Mouse (Mus musculus) cerebellum, adult 11-12 months (tissue): ENCODE results near the gene Ptch2.

Experiments
- DNase-seq: peaks from one replicate; pipeline ENCODE4 v3.0.0; 2022

Gene Ptch2

GRCm38 (mm10) chr4:117105127-117105526 lies 9.3 kb downstream of the Ptch2 start:
- no peak for DNase-seq

- no peak for DNase-seq
Measured at GRCm38 (mm10) chr4:117107813-117108523, 12.1 kb downstream of the Ptch2 start.

DNA sequence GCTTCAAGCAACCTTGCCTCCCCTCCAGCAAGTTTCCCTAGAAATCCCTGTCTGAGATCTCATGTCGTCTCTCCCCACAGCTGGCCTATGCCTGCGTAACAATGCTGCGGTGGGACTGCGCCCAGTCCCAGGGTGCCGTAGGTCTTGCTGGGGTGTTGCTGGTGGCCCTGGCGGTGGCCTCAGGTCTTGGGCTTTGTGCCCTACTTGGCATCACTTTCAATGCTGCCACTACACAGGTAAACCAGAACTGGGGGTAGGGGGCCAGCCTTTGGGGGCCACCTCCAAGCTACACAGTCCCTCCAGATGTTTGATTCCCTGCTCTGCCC lies 12.6 kb downstream of the Ptch2 start:
- DNase-seq = no peak

- no peak for DNase-seq
Measured at GRCm38 (mm10) chr4:117109330-117109729, 13.5 kb downstream of the Ptch2 start.

GRCm38 (mm10) chr4:117110249-117110648 lies 14.4 kb downstream of the Ptch2 start:
- no peak for DNase-seq

DNA sequence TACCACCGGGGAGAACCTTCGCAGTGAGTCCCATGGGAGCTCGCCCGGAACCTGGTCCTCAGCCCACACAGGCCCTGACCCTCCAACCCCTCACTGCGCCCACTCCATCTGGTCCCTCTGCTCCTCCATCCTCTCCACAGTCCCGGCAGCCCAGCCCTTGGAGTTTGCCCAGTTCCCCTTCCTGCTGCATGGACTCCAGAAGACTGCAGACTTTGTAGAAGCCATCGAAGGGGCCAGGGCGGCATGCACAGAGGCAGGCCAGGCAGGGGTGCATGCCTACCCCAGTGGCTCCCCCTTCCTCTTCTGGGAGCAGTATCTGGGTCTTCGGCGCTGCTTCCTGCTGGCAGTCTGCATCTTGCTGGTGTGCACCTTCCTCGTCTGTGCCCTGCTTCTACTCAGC lies 15.1 kb downstream of the Ptch2 start:
- no peak for DNase-seq

DNA sequence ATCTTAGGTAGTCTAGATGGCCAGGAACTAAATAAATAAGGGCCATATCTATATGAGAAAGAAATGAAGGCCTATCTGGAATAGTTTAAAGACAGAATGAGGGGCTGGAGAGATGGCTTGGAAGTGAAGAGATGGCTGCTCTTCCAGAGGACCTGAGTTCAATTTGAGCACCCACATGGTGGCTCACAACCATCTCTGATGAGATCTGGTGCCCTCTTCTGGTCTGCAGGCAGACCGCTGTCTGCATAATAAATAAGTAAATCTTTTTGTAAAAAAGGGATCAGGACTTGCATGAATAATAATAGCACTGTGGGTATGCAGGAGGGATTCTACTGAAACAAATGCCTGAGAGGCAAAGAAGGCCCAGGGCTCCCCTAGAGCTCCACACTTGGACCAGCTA lies 17.4 kb downstream of the Ptch2 start:
- DNase-seq = no peak

GRCm38 (mm10) chr4:117115592-117115991 lies 19.7 kb downstream of the Ptch2 start:
- DNase-seq = no peak

DNA sequence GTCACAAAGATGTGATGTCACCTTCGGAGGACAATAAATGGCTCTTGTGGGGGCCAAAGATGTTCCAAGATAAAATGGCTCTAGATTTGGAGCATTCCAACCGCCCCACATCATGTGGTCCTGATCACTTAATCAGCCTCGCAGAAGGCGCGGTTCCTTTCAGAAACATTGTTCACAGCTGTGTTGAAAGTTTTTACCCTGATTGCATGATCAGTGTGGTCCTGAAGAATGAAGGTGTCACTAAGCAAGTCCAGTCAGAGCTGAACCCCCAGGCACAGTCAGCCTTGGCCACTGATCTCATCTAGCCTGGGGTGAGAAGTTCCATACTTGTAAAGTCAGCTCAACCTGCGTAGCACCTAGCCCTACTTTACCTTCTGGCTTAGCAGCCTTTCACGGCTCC lies 22.1 kb downstream of the Ptch2 start:
- no peak for DNase-seq

GRCm38 (mm10) chr4:117119636-117120035 lies 23.8 kb downstream of the Ptch2 start:
- peak; percentile 31 for DNase-seq

- no peak for DNase-seq
Measured at GRCm38 (mm10) chr4:117120052-117120444, 24.2 kb downstream of the Ptch2 start.

GRCm38 (mm10) chr4:117120445-117121414 lies 24.9 kb downstream of the Ptch2 start:
- DNase-seq = peak; percentile 94

DNA sequence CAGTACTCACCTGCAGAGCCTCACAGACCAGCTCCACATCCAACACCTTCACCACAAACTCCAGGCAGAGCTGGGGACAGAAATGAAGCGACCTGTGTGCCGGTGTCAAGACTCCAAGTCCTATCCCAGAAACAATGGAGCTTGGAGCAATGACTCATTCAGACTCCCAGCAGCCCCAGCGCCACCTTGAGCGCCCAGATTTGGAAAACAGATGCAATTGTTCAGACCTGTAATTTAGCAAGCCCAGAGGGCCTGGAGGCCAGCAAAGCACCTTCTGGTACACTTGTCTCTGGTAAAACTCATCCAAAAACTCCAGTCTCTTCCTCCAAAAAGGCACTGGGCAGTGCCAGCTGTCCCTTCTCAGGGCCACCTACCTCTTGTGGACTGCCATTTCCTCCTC lies 26.3 kb downstream of the Ptch2 start:
- DNase-seq = peak; percentile 30

GRCm38 (mm10) chr4:117123546-117124217 lies 27.8 kb downstream of the Ptch2 start:
- DNase-seq = no peak

- no peak for DNase-seq
Measured at GRCm38 (mm10) chr4:117124218-117124517, 28.3 kb downstream of the Ptch2 start.

DNA sequence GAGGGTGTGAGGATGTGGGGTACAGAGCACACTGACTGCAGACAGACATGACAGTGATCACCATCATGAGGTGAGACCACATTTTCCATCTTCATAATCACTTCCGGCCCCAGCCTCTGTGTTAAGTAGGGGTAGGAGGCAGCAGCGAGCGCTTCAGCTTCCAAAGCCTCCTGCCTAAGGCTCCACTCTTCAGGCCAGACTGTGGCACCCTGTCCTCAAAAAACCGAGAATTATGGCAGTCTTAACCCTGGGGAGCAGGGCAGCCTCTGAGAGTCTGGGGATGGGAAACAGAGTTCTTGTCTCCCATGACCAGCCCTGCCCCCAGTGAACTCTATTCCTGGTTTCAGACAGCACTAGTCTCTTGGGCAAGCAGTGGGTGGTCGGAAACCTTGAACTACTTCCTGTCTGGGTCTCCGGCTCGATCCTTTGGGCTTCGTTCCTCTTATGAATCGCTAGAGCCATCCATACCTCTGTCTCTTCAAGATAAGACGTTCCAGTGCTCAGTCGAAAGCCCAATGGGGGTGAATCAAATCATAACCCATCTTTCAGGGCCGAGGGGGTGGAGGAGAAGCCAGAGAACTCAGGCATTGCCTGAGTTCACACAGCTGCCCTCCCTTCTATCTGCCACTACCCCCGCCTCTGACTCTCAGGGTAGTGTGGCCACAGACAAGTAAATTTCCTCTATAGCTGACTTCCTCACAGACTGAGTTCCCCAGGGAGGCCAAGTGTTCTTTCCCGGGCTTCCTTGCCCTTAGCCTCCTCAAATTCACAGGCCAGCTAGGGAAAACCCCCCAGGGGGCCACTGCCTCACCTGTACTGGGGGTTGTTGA lies 28.9 kb downstream of the Ptch2 start:
- DNase-seq = no peak

DNA sequence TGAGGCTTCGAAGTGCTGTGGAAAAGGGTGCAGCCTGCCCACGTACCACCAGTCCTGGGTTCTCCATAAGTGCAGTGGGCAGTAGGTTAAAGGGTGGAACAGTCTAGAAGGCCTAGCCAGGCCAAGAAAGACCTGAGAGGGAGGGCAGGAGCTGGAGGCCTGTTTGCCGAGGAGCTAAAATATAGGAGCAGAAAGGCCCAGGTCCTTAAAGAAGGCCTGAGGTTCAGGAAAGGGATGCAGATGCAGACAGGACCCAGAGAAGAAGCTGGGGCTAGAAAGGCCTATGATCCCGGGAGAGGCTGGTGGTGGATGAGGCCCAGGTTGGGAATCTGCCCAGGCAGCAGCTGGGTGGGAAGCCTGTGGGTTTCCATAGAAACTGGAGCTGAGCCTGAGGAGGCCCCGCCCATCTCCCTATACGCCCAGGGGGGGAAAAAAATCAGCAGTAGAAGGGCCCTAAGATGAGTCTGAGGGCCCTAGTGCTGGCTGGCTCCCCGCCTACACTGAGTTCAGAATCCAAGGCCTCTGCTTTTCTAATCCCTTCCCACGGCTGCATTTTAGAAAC lies 29.6 kb downstream of the Ptch2 start, which contains the start of gene Btbd19:
Btbd19 (minus strand) TSS at position 378 of the 562 bp plus-strand sequence.
- DNase-seq = peak; percentile 60

GRCm38 (mm10) chr4:117125910-117126674 lies 30.2 kb downstream of the Ptch2 start:
- DNase-seq = peak; percentile 30

- DNase-seq = no peak
Measured at GRCm38 (mm10) chr4:117126675-117127290, 30.9 kb downstream of the Ptch2 start, which contains the start of gene Tctex1d4. TSS of gene Tctex1d4 (plus strand) at chr4:117126794.

GRCm38 (mm10) chr4:117127991-117128686 lies 32.3 kb downstream of the Ptch2 start:
- DNase-seq = no peak
